Mouse (Mus musculus): Measurements from ENCODE around the gene Krt27. TPM values are rescaled to one million over a fixed set of nuclear protein-coding genes. Genes with fewer than 3 reads are reported as not detected.

Gene Krt27
- polyA plus RNA-seq, 1 experiment from 2014 or later = not detected

DNA sequence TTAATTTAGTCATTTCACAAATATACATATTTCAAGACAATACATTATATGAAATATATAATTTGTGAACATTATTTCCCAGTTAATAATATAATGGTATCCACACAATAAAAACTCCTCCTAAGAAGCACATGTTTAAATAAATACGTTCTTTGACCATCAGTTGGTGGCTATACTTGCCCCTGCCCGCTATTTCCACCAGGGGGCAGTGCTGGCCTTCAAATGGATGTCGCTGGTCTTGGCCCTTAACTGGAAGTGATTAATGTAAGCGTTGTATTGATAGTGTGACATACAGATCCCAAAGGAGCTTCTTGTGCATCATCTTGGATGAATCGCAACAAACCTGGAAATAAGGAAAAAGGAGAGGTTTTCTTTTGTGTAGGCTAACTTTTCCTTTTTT is 28.7 kb upstream of the Krt27 start:
- Histone ChIP-seq H3K9me3 (replicated peaks) (no peaks in the 10 kb centered on the region), H3K36me3 (ENCODE audit: poor library complexity, severe bottlenecking) (no peaks in the 10 kb centered on the region), H3K9ac (no peak overlapping the region), H3K27me3 (peaks cover 15% of the 10 kb centered on the region), H3K4me2 (no peak overlapping the region), H3K4me3 (no peak overlapping the region), H3K27ac (no peak overlapping the region), H3K4me1 (no peaks in the 10 kb centered on the region)
- ATAC-seq = 0 out of 2 replicates have a peak, but pooled peaks have one; percentile 33
- 14% methylated on average over 5 of the region's 5 CpGs for WGBS

DNA sequence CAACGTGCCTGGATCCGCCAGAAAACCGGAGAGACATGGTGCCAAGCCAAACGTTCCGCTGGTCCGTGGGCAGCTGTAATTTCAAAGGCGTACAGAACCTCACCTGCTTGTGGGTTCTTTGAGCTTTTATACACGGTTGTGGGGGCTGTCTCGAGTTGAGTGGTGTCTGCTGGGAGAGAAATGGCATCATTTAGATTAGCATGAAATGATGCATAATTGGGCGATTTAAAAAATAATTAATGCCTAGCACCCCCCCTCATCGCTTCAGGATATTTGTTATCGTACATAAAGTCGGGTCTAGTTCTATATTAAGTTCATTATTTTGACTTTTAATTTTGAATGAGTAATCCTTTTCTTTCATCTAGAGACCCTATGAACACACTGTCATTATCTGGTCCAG is 23.9 kb upstream of the Krt27 start, which contains the start of gene Krt28:
Krt28 (minus strand) TSS at position 101 of the 400 bp plus-strand sequence.
- H3K27me3 ChIP-seq = peaks cover 2% of the 10 kb centered on the region; the same call in 1 of the 2 replicates
- H3K27ac ChIP-seq = no peak within 1 kb of the TSS

DNA sequence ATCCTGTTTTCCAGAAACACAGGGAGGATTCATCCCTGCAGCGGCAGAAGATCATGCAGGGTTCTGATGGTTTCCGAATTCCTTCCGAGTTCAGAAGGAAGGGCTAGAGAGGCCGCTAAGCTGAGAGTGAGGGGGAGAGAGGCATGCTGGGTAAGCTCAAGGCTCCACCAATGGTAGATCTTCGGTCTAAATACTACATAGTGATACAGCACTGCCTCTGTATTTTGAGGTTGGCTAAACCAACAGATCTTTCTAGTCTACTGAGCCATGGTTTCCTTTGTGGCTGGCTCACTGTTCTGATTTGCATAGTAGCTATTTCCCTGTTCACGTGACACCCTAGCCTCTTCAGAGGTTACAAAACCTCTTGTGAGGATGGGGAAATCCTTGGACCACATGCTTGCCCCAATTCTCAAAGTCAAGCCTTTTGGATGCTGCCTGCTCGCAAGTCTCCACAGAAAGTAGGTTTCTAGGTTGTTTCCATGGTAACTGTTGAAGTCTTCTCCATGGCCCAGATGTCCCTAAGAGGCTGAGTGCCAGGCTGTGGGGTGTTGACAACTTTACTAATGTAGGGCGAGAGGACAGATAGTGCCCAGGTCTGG is 19.0 kb upstream of the Krt27 start:
- Histone ChIP-seq H3K9me3 (replicated peaks) (no peaks in the 10 kb centered on the region), H3K27ac (no peak overlapping the region), H3K4me3 (no peak overlapping the region), H3K36me3 (ENCODE audit: poor library complexity, severe bottlenecking) (no peaks in the 10 kb centered on the region), H3K27me3 (0 out of 2 replicates have a peak, but pooled peaks cover 5% of the 10 kb centered on the region), H3K4me2 (no peak overlapping the region), H3K4me1 (no peaks in the 10 kb centered on the region), H3K9ac (no peak overlapping the region)
- ATAC-seq = no peak
- 82% methylated on average over 8 of the region's 8 CpGs for WGBS

More for the DNA sequence above, 23.9 kb upstream of the Krt27 start, which contains the start of gene Krt28:
- no peaks in the 10 kb centered on the region for H3K9me3 ChIP-seq (replicated peaks)
- no peak within 1 kb of the TSS for H3K9ac ChIP-seq
- no peaks in the 10 kb centered on the region for H3K36me3 ChIP-seq (ENCODE audit: poor library complexity, severe bottlenecking)
- ATAC-seq = no peak
- 85% methylated on average over 13 of the region's 13 CpGs for WGBS
- no peaks in the 10 kb centered on the region for H3K4me1 ChIP-seq
- no peak within 1 kb of the TSS for H3K4me2 ChIP-seq
- H3K4me3 ChIP-seq = no peak within 1 kb of the TSS

DNA sequence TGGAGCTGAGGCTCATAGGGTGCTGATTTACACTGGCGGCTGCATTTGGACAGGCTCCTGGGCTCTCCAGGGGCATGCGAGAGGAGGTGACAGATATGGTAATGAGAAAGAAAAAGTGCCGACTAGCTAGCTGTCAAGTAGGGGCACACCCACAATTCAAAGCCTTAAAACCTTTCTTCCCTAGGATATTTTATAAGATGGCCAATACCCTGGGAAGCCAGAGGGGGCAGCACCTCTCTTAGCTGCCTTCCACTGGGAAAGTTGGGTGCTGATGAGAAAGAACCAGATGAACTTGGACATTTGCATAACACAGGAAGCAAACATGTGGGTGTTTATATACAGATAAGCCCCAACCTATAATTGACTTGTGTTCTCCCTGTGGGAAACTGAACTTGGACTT is 18.3 kb upstream of the Krt27 start:
- H3K9me3 ChIP-seq (replicated peaks) = no peaks in the 10 kb centered on the region
- H3K27me3 ChIP-seq = 0 out of 2 replicates have a peak, but pooled peaks cover 5% of the 10 kb centered on the region
- no peak overlapping the region for H3K27ac ChIP-seq
- no peak overlapping the region for H3K4me2 ChIP-seq
- WGBS = 24% methylated on average over 3 of the region's 3 CpGs
- ATAC-seq = no peak
- no peaks in the 10 kb centered on the region for H3K36me3 ChIP-seq (ENCODE audit: poor library complexity, severe bottlenecking)
- H3K4me3 ChIP-seq = no peak overlapping the region
- no peaks in the 10 kb centered on the region for H3K4me1 ChIP-seq
- H3K9ac ChIP-seq = no peak overlapping the region

DNA sequence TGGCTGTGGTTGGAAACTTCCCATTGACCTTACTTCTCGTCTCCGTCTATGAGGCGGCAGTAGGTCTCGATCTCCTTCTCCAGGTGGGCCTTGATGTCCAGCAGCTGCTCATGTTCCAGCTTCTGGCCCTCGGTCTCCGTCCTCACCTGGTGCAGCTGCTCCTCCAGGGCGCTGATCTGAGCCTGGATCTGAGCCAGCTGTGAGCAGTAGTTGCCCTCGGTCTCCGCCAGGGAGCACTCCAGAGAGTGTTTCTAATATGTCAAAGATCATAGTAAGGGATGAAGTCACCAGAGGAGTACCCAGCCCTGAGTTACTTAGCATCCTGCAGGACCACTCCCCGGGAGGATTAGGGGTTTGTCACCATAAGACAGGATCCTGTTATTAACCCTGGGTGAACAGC is 15.9 kb upstream of the Krt27 start:
- H3K36me3 ChIP-seq (ENCODE audit: poor library complexity, severe bottlenecking) = no peaks in the 10 kb centered on the region
- no peak overlapping the region for H3K27ac ChIP-seq
- no peak overlapping the region for H3K4me3 ChIP-seq
- no peaks in the 10 kb centered on the region for H3K9me3 ChIP-seq (replicated peaks)
- no peaks in the 10 kb centered on the region for H3K4me1 ChIP-seq
- ATAC-seq = no peak
- WGBS = 45% methylated on average over 10 of the region's 10 CpGs
- no peak overlapping the region for H3K9ac ChIP-seq
- H3K4me2 ChIP-seq = no peak overlapping the region
- 0 out of 2 replicates have a peak, but pooled peaks cover 5% of the 10 kb centered on the region for H3K27me3 ChIP-seq

DNA sequence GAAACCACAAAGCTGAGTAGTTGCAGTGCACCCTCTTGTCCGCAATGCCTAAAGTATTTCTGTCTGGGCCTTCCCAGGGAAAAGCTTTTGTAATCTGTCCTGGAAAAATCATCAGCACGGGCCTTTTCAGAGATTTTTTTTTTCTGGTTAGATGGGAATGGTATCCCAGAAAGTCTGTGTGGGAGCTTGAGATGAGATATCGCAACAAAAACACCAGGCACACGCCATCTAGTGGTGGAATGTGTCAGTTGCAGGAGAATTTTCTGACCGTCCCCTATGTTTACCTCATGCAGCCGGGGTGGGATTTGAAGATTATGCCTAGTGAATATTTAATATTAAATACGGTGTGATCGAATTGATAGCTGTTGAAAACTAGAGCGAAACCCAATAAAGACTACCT is 13.5 kb upstream of the Krt27 start:
- ATAC-seq = no peak
- 0 out of 2 replicates have a peak, but pooled peaks cover 5% of the 10 kb centered on the region for H3K27me3 ChIP-seq
- no peak overlapping the region for H3K4me2 ChIP-seq
- no peak overlapping the region for H3K27ac ChIP-seq
- no peak overlapping the region for H3K9ac ChIP-seq
- no peaks in the 10 kb centered on the region for H3K4me1 ChIP-seq
- no peak overlapping the region for H3K4me3 ChIP-seq
- H3K9me3 ChIP-seq (replicated peaks) = no peaks in the 10 kb centered on the region
- H3K36me3 ChIP-seq (ENCODE audit: poor library complexity, severe bottlenecking) = no peaks in the 10 kb centered on the region
- 25% methylated on average over 9 of the region's 9 CpGs for WGBS

DNA sequence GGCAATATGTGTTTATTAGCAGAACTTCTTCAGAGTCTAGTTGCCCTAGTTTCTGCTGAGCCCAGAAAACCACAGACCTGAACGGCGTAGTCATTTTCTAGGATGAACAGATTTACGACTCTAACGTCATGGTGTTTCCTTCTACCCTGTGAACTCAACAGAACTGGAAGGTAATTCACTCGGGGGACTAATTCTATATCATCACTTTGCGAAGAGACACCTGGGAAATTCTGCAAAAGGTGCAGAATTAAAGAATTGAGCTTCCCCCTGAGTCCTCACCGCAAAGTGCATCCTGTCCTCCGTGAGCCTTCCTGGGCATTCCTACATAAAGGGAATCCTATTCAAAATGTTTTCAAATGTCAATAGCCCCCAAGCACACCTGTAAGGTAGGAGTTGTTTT is 10.5 kb upstream of the Krt27 start:
- Histone ChIP-seq H3K9ac (no peak overlapping the region), H3K4me1 (no peaks in the 10 kb centered on the region), H3K27me3 (0 out of 2 replicates have a peak, but pooled peaks cover 5% of the 10 kb centered on the region), H3K9me3 (replicated peaks) (no peaks in the 10 kb centered on the region), H3K4me3 (no peak overlapping the region), H3K4me2 (no peak overlapping the region), H3K36me3 (ENCODE audit: poor library complexity, severe bottlenecking) (no peaks in the 10 kb centered on the region), H3K27ac (no peak overlapping the region)
- 91% methylated on average over 8 of the region's 8 CpGs for WGBS
- no peak for ATAC-seq

DNA sequence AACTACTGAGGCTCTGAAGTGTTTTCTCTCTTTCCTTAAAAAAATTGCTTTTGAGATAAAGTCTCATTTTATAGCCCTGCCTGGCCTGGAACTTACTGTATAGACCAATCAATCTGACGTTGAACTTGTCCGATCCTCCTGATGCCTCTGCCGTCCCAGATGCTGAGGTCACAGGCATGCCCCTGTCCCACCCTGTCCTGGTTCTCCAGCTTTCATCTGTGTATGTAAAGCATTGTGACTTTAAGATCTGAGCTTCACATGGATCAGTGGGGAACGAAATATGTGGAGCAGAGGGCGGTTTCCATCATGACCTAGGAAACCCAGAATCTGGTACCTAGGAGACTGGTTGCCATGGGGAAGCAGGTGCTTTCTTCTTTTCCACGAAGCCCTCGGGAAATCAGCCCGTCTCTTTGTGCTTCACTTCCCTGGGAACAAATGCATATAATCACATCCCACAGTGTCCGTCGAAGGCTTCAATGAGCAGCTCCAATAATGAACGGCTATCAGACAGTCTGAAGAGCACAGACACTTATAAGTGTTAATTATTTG is 11.5 kb downstream of the Krt27 start:
- no peaks in the 10 kb centered on the region for H3K36me3 ChIP-seq (ENCODE audit: poor library complexity, severe bottlenecking)
- H3K4me3 ChIP-seq = no peak overlapping the region
- H3K9ac ChIP-seq = no peak overlapping the region
- 41% methylated on average over 11 of the region's 11 CpGs for WGBS
- H3K4me1 ChIP-seq = peaks cover 4% of the 10 kb centered on the region; the same call in 1 of the 2 replicates
- no peak overlapping the region for H3K4me2 ChIP-seq
- ATAC-seq = no peak
- no peaks in the 10 kb centered on the region for H3K9me3 ChIP-seq (replicated peaks)
- no peaks in the 10 kb centered on the region for H3K27me3 ChIP-seq
- H3K27ac ChIP-seq = no peak overlapping the region

DNA sequence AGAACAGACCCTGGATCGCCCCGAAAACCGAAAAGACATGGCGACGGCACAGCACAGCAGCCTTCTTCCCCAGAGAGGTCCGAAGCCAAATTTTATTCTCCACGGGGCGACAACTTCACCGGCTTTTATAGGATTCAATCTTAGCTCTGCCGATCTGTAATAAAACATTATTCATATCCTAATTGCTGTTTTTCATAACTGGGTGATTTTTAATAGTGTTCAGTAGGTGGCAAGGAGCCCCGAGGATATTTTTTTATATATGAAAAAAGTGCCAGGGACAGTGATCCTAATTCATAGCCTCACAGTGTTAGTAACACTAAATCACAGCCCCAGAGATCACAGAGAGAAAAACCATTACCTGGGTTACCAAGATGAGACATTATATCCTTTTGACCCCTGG is 13.0 kb downstream of the Krt27 start, which contains the start of gene Krt26:
Krt26 (minus strand) TSS at position 101 of the 400 bp plus-strand sequence.
- no peak within 1 kb of the TSS for H3K27ac ChIP-seq
- WGBS = 92% methylated on average over 11 of the region's 11 CpGs
- ATAC-seq = no peak

DNA sequence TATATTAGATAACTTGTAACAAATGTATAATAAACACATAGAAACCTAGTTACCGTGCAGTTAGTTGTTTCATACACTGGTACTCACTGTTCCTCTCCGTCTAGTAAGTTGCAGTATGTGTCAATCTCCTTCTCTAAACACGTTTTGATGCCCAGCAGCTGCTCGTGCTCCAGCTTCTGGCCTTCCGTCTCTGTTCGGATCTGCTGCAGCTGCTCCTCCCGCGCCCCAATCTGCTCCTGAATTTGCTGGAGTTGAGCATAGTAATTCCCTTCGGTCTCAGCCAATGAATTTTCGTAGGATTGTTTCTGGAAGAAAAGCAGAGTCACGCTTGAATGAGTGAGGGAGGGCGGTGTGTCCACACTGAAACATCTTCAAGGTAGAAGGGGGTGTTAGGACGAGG is 17.5 kb downstream of the Krt27 start:
- Histone ChIP-seq H3K36me3 (ENCODE audit: poor library complexity, severe bottlenecking) (no peaks in the 10 kb centered on the region), H3K4me1 (no peaks in the 10 kb centered on the region), H3K9ac (no peak overlapping the region), H3K9me3 (replicated peaks) (no peaks in the 10 kb centered on the region), H3K4me2 (no peak overlapping the region), H3K27ac (no peak overlapping the region), H3K27me3 (no peaks in the 10 kb centered on the region), H3K4me3 (no peak overlapping the region)
- no peak for ATAC-seq
- 69% methylated on average over 13 of the region's 13 CpGs for WGBS

More for the DNA sequence above, 13.0 kb downstream of the Krt27 start, which contains the start of gene Krt26:
- H3K9ac ChIP-seq = no peak within 1 kb of the TSS
- peaks cover 4% of the 10 kb centered on the region; the same call in 1 of the 2 replicates for H3K4me1 ChIP-seq
- H3K9me3 ChIP-seq (replicated peaks) = no peaks in the 10 kb centered on the region
- H3K4me2 ChIP-seq = no peak within 1 kb of the TSS
- no peaks in the 10 kb centered on the region for H3K27me3 ChIP-seq
- H3K4me3 ChIP-seq = no peak within 1 kb of the TSS
- no peaks in the 10 kb centered on the region for H3K36me3 ChIP-seq (ENCODE audit: poor library complexity, severe bottlenecking)

DNA sequence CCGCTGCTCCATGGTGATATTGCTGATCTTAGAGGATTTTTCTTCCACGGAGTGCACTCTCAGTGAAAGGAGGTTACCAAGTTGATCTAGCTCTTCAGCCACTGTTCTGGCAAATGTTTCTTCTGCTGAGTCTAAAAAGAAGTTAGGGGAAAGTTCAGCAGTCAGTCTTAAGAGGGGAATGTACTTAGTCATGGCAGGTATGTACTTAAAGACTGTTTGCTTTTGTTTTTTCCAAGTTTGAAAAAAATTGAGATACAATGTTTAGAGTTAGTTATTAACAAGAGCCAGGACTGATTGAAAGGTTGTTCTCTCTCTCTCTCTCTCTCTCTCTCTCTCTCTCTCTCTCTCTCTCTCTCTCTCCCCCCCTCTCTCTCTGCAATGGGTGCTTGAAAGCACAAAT is 21.2 kb downstream of the Krt27 start:
- Histone ChIP-seq H3K36me3 (ENCODE audit: poor library complexity, severe bottlenecking) (no peaks in the 10 kb centered on the region), H3K9ac (no peak overlapping the region), H3K4me2 (no peak overlapping the region), H3K4me3 (no peak overlapping the region), H3K27ac (no peak overlapping the region), H3K4me1 (no peaks in the 10 kb centered on the region), H3K9me3 (replicated peaks) (no peaks in the 10 kb centered on the region), H3K27me3 (no peaks in the 10 kb centered on the region)
- 79% methylated on average over 2 of the region's 2 CpGs for WGBS
- ATAC-seq = no peak

DNA sequence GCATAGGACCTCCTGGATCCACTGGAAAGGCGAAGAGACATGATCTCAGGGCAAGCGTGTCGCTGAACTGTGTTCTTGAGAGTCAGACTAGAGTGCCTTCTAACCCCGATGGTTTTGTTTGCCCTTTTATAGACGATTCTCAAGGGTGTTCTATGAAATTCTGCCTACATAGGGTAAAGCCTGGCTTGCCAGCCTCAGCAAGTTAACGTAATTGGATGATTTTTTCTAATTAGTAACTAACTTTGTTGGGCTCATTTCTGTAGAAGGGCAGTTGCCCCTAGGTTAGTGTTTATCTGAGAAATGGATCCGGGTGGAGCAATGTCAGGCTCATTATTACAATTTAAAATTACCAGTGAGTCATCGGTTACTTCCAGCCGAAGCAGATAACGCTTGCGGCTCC is 28.1 kb downstream of the Krt27 start, which contains the start of gene Krt25:
Krt25 (minus strand) TSS at position 101 of the 400 bp plus-strand sequence.
- Histone ChIP-seq H3K4me1 (no peaks in the 10 kb centered on the region), H3K4me2 (no peak within 1 kb of the TSS), H3K36me3 (ENCODE audit: poor library complexity, severe bottlenecking) (no peaks in the 10 kb centered on the region), H3K27me3 (no peaks in the 10 kb centered on the region), H3K27ac (no peak within 1 kb of the TSS), H3K9ac (no peak within 1 kb of the TSS), H3K4me3 (no peak within 1 kb of the TSS), H3K9me3 (replicated peaks) (no peaks in the 10 kb centered on the region)
- ATAC-seq = no peak
- WGBS = 94% methylated on average over 11 of the region's 11 CpGs
